Mouse (Mus musculus): Measurements from ENCODE around the gene Smad6. TPM values are rescaled to one million over a fixed set of nuclear protein-coding genes. Genes with fewer than 3 reads are reported as not detected.

The Smad6 gene
- polyA plus RNA-seq, 1 experiment from 2014 or later, result 10.6 TPM

DNA sequence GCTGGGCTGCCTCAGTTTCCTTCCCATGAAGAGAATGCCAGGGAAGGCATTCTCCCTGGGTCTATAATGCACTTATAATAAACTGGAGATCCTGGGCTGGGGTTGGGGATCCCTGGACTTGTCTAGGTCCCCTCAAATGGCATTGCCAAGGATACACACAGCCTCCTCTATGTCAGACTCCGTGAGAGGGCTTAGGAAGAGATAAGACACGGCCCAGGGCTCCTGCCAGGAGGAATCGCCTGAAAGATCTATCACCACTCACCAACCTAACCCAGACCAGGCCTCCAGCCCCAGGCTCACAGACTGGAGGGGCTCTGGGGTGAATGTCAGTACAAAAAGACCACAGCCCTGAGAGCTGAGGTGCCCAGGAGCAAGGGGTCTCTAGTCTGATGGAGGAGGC lies 102.2 kb downstream of the Smad6 start:
- WGBS, result 79% methylated on average over 3 of the region's 3 CpGs
- TF ChIP-seq CTCF (IDR thresholded peaks at IDR 0.05; ENCODE audit: low read depth), result no peak
- H3K4me3 ChIP-seq (replicated peaks; ENCODE audit: low read depth, low read length), result no peak overlapping the region
- no peaks in the 10 kb centered on the region for H3K9me3 ChIP-seq (replicated peaks; ENCODE audit: low read length)
- no peak for DNase-seq (ENCODE audit: low spot score)
- no peak overlapping the region for H3K27ac ChIP-seq
- ATAC-seq (replicated peaks; ENCODE audit: low FRiP score, low read depth), result no peak
- H3K9ac ChIP-seq (ENCODE audit: low read depth, low read length), result no peak overlapping the region
- no peaks in the 10 kb centered on the region for H3K36me3 ChIP-seq (ENCODE audit: insufficient read depth, low read length)
- no peaks in the 10 kb centered on the region; the same call in none of the 2 replicates for H3K4me1 ChIP-seq (replicated peaks; ENCODE audit: insufficient read depth, low read length)
- no peak overlapping the region for H3K4me2 ChIP-seq (ENCODE audit: low read length)
- H3K27me3 ChIP-seq (ENCODE audit: insufficient read depth, low read length), result no peaks in the 10 kb centered on the region

DNA sequence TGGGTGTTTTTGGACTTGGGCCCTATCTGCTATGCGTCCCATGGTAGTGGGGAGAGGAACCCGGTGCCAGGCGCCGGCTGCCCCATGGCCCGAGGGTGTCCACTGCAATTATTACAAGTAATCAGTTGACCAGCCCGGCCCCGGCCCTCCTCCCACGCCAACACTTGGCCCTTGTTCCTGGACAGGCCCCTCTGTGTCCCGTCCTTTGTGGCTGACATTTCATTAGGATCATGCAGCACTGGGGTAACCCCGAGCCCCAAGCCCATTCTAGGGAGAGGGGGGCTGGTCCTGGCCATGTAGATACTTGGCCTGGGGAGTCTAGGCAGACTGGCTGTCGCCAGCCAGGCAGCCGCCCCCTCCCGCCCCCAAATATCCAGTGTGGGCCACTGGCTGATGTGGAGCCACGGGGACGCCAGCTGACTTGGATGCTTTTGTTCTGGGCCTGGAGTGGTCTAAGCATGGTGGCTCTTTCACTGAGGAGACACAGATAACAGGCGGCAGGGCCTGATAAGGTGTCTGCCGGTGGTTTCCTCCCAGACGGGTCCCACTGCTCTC lies 102.8 kb downstream of the Smad6 start:
- Histone ChIP-seq H3K9me3 (replicated peaks; ENCODE audit: low read length) (no peaks in the 10 kb centered on the region), H3K9ac (ENCODE audit: low read depth, low read length) (no peak overlapping the region), H3K27ac (no peak overlapping the region), H3K4me1 (replicated peaks; ENCODE audit: insufficient read depth, low read length) (no peaks in the 10 kb centered on the region; the same call in none of the 2 replicates), H3K27me3 (ENCODE audit: insufficient read depth, low read length) (no peaks in the 10 kb centered on the region), H3K4me2 (ENCODE audit: low read length) (no peak overlapping the region), H3K4me3 (replicated peaks; ENCODE audit: low read depth, low read length) (no peak overlapping the region), H3K36me3 (ENCODE audit: insufficient read depth, low read length) (no peaks in the 10 kb centered on the region)
- 77% methylated on average over 18 of the region's 18 CpGs for WGBS
- DNase-seq (ENCODE audit: low spot score) (no peak), ATAC-seq (replicated peaks; ENCODE audit: low FRiP score, low read depth) (0 out of 2 replicates have a peak, but pooled peaks have one; percentile 3)
- no peak for TF ChIP-seq CTCF (IDR thresholded peaks at IDR 0.05; ENCODE audit: low read depth)

DNA sequence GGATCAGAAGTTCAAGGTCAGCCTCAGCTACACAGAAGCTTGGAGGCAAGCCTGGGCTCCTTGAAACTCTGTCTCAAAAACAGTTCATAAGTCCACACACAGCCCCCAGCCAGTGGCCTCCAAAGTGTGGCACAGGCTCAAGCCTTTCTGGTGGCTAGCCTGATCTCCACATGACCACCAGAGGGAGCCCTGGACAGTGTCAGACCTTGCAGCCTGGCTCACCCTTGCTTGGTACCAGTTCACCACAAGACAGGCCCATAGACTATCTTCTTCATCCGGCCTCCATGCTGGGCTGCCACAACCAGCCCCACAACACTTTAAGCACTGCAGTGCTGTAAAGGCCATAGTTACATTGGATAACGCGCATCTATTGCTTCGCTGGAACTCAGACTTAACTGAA lies 103.6 kb downstream of the Smad6 start:
- H3K27ac ChIP-seq, result no peak overlapping the region
- H3K9me3 ChIP-seq (replicated peaks; ENCODE audit: low read length), result no peaks in the 10 kb centered on the region
- H3K36me3 ChIP-seq (ENCODE audit: insufficient read depth, low read length), result no peaks in the 10 kb centered on the region
- DNase-seq (ENCODE audit: low spot score), result peak; percentile 91
- TF ChIP-seq CTCF (IDR thresholded peaks at IDR 0.05; ENCODE audit: low read depth), result peak; percentile 86
- no peak overlapping the region for H3K9ac ChIP-seq (ENCODE audit: low read depth, low read length)
- H3K4me3 ChIP-seq (replicated peaks; ENCODE audit: low read depth, low read length), result no peak overlapping the region
- WGBS, result 67% methylated on average over 4 of the region's 4 CpGs
- ATAC-seq (replicated peaks; ENCODE audit: low FRiP score, low read depth), result peak; percentile 74; the same call in 1 of the 2 replicates
- no peak overlapping the region for H3K4me2 ChIP-seq (ENCODE audit: low read length)
- no peaks in the 10 kb centered on the region; the same call in none of the 2 replicates for H3K4me1 ChIP-seq (replicated peaks; ENCODE audit: insufficient read depth, low read length)
- no peaks in the 10 kb centered on the region for H3K27me3 ChIP-seq (ENCODE audit: insufficient read depth, low read length)

DNA sequence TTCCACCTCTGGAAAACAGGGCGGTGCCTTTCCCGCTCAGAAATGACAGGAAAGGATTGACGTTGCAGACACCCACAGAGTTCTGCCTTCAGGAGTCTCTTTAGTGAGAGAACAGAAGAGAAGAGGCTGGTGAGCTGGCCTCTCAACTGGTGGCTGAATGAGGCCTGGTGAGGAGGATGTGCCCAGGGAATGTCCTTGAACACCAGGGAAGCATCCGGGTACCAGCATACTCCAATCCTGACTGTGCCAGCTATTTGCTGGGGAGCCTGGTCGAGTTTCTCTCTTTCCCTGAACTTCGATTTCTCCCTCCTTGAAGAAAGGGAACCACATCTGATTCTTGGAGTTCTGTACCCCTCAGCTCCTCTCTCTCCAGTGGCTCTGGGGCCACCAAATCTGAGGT lies 105.4 kb downstream of the Smad6 start:
- no peak for TF ChIP-seq CTCF (IDR thresholded peaks at IDR 0.05; ENCODE audit: low read depth)
- H3K4me3 ChIP-seq (replicated peaks; ENCODE audit: low read depth, low read length), result no peak overlapping the region
- no peak for DNase-seq (ENCODE audit: low spot score)
- no peak overlapping the region for H3K27ac ChIP-seq
- no peak for ATAC-seq (replicated peaks; ENCODE audit: low FRiP score, low read depth)
- H3K4me1 ChIP-seq (replicated peaks; ENCODE audit: insufficient read depth, low read length), result no peaks in the 10 kb centered on the region; the same call in none of the 2 replicates
- H3K36me3 ChIP-seq (ENCODE audit: insufficient read depth, low read length), result no peaks in the 10 kb centered on the region
- no peaks in the 10 kb centered on the region for H3K27me3 ChIP-seq (ENCODE audit: insufficient read depth, low read length)
- H3K9me3 ChIP-seq (replicated peaks; ENCODE audit: low read length), result no peaks in the 10 kb centered on the region
- 75% methylated on average over 6 of the region's 6 CpGs for WGBS
- H3K9ac ChIP-seq (ENCODE audit: low read depth, low read length), result no peak overlapping the region
- no peak overlapping the region for H3K4me2 ChIP-seq (ENCODE audit: low read length)

DNA sequence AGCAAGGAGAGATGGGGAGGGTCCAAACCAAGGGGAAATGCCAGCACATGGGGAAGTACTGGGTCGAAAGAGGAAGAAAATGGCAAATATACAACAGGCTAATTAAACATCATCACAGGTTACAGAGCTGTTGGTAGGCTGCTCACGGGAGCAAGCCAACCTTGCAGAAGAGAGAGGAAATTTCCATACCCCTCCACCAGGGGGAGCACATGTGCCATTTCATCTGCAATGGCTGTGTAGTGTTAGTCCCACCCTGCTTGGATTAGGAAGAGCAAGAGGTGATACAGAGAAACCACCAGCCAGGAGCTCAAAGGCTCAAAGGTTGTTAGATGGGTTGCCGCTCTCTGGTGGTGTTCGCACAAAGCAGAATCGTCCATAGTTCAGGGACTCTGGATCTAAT lies 105.9 kb downstream of the Smad6 start:
- Histone ChIP-seq H3K4me2 (ENCODE audit: low read length) (no peak overlapping the region), H3K4me1 (replicated peaks; ENCODE audit: insufficient read depth, low read length) (no peaks in the 10 kb centered on the region; the same call in none of the 2 replicates), H3K9ac (ENCODE audit: low read depth, low read length) (no peak overlapping the region), H3K27ac (no peak overlapping the region), H3K9me3 (replicated peaks; ENCODE audit: low read length) (no peaks in the 10 kb centered on the region), H3K4me3 (replicated peaks; ENCODE audit: low read depth, low read length) (no peak overlapping the region), H3K27me3 (ENCODE audit: insufficient read depth, low read length) (no peaks in the 10 kb centered on the region), H3K36me3 (ENCODE audit: insufficient read depth, low read length) (no peaks in the 10 kb centered on the region)
- TF ChIP-seq CTCF (IDR thresholded peaks at IDR 0.05; ENCODE audit: low read depth), result peak; percentile 77
- no peak for ATAC-seq (replicated peaks; ENCODE audit: low FRiP score, low read depth)
- peak; percentile 54 for DNase-seq (ENCODE audit: low spot score)
- WGBS, result 66% methylated on average over 5 of the region's 5 CpGs

DNA sequence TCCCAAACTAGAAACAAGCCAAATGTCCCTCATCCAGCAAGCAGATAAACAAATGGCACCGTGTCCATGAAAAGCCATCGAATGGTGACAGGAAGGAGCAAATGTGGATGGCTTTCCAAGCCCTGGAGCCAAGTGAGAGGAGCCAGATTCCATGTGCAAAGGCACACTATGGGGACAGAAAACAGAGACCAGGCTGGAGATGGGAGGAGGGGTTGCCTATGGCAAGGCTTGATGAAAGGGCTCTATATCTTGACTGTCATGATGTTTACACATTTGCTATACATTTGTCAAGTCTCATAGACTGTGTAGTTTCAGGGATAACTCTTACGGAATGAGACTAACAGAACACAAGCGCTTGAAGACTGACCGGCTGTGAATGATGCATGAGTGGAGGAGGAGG lies 106.9 kb downstream of the Smad6 start:
- DNase-seq (ENCODE audit: low spot score) (no peak), ATAC-seq (replicated peaks; ENCODE audit: low FRiP score, low read depth) (no peak)
- no peak for TF ChIP-seq CTCF (IDR thresholded peaks at IDR 0.05; ENCODE audit: low read depth)
- H3K27me3 ChIP-seq (ENCODE audit: insufficient read depth, low read length), result no peaks in the 10 kb centered on the region
- H3K9me3 ChIP-seq (replicated peaks; ENCODE audit: low read length), result no peaks in the 10 kb centered on the region
- 46% methylated on average over 5 of the region's 5 CpGs for WGBS
- no peak overlapping the region for H3K27ac ChIP-seq
- no peaks in the 10 kb centered on the region; the same call in none of the 2 replicates for H3K4me1 ChIP-seq (replicated peaks; ENCODE audit: insufficient read depth, low read length)
- no peaks in the 10 kb centered on the region for H3K36me3 ChIP-seq (ENCODE audit: insufficient read depth, low read length)
- no peak overlapping the region for H3K9ac ChIP-seq (ENCODE audit: low read depth, low read length)
- no peak overlapping the region for H3K4me3 ChIP-seq (replicated peaks; ENCODE audit: low read depth, low read length)
- no peak overlapping the region for H3K4me2 ChIP-seq (ENCODE audit: low read length)

DNA sequence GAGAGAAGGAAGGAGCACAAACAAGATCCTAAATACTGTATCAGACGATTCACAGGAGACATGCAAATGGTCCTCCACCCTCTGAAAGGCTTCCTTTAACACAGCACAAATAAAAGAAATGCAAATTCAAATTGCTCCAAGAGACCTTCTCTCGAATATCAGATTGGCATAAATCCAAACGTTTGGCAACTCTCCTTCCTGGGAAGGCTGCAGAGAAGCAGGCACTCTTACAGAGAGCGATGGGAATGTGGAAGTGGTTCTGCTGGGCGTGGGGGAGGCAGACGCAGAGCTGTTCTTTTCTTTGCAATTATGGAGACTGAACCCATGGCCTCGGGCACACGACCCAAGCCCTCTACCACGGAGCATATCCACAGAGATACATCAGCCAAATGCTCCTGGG lies 109.8 kb downstream of the Smad6 start:
- 35% methylated on average over 9 of the region's 9 CpGs for WGBS
- Histone ChIP-seq H3K4me3 (replicated peaks; ENCODE audit: low read depth, low read length) (no peak overlapping the region), H3K27me3 (ENCODE audit: insufficient read depth, low read length) (no peaks in the 10 kb centered on the region), H3K36me3 (ENCODE audit: insufficient read depth, low read length) (no peaks in the 10 kb centered on the region), H3K4me1 (replicated peaks; ENCODE audit: insufficient read depth, low read length) (no peaks in the 10 kb centered on the region; the same call in 1 of the 2 replicates), H3K27ac (no peak overlapping the region), H3K9ac (ENCODE audit: low read depth, low read length) (no peak overlapping the region), H3K9me3 (replicated peaks; ENCODE audit: low read length) (no peaks in the 10 kb centered on the region), H3K4me2 (ENCODE audit: low read length) (no peak overlapping the region)
- DNase-seq (ENCODE audit: low spot score) (no peak), ATAC-seq (replicated peaks; ENCODE audit: low FRiP score, low read depth) (no peak)
- TF ChIP-seq CTCF (IDR thresholded peaks at IDR 0.05; ENCODE audit: low read depth), result no peak
